Mouse (Mus musculus) spleen, adult 2 months (tissue): Measurements from ENCODE around the gene Gtpbp3.

ENCODE experiments used
- CTCF ChIP-seq: fragments of 200-500 bp; IDR thresholded peaks from 2 replicates; pipeline ENCODE4 v1.5.1; 2011; ENCODE audit warnings: mild to moderate bottlenecking, inconsistent platforms; ENCODE audit not compliant: insufficient read depth, insufficient read length, insufficient replicate concordance; ENCODE audit errors: extremely low read depth
- POLR2A ChIP-seq: fragments of 200-500 bp; IDR thresholded peaks from 2 replicates; pipeline ENCODE4 v1.6.1; 2011; ENCODE audit warnings: low read depth, low read length, inconsistent platforms

GRCm38 (mm10) chr8:71472601-71473386 is 15.1 kb upstream of the Gtpbp3 start:
- TF ChIP-seq CTCF (no peak), POLR2A (no peak)
